Mouse (Mus musculus) forelimb bud, embryonic 11.5 days (tissue): ENCODE results near the gene Camsap1.

Experiments
- DNase-seq: peaks from one replicate; pipeline ENCODE4 v3.0.0-alpha.2; 2012; ENCODE audit warnings: low read depth, low spot score

The Camsap1 gene

GRCm38 (mm10) chr2:25884756-25885155, 98.3 kb downstream of the Camsap1 start:
- DNase-seq = no peak

- DNase-seq = no peak
These were observed 100.8 kb downstream of the Camsap1 start for GRCm38 (mm10) chr2:25882276-25882675.

GRCm38 (mm10) chr2:25879061-25879460, 104.0 kb downstream of the Camsap1 start:
- no peak for DNase-seq

GRCm38 (mm10) chr2:25878516-25878915, 104.6 kb downstream of the Camsap1 start:
- DNase-seq = no peak

GRCm38 (mm10) chr2:25877736-25878268, 105.3 kb downstream of the Camsap1 start:
- DNase-seq = no peak

GRCm38 (mm10) chr2:25877250-25877735, 105.8 kb downstream of the Camsap1 start:
- DNase-seq = no peak
